Mouse (Mus musculus) erythroblast, embryonic 14.5 days (primary cell): ENCODE results near the gene Lcn11.

Source experiments
- GATA1 ChIP-seq: IDR thresholded peaks from 2 replicates; pipeline ENCODE4 v1.6.1; 2012; ENCODE audit warnings: low read length, inconsistent platforms, mixed read lengths
- TAL1 ChIP-seq: IDR thresholded peaks from 3 replicates; pipeline ENCODE4 v1.6.1; 2012; ENCODE audit warnings: low read length, inconsistent platforms, mixed read lengths

DNA sequence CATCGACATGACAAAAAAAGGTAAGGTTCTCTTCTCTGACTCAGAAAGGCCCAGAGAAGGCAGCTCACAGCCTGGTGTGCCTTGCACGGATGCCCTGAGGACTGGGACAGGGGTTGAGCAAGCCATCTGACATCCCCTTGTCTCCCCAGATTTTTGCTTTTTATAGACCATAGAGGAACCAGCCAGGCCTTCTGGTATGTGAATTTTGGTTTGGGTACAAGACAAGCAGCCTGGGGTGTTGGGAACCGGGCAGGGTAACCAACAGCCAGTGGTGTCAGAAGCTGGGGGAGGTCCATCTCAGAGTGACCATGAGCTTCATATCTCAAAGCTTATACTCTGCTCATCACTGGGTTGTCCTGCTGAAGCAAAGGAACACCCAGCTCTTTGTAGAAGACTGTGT is 47.9 kb downstream of the Lcn11 start:
- TF ChIP-seq GATA1 (no peak), TAL1 (no peak)
